Mouse (Mus musculus): ENCODE data around the gene Fam229a.

The Fam229a gene

GRCm38 (mm10) chr4:129490972-129491880 is at the start of gene Fam229a, which contains the start of gene Tssk3:
TSS of gene Fam229a (plus strand) at chr4:129491190.
TSS of gene Tssk3 (minus strand) at chr4:129491022.
- in situ Hi-C loops (cut with MboI, MseI): no loop called here

- in situ Hi-C loops (cut with MboI, MseI): no loop called here
Measured at GRCm38 (mm10) chr4:129447360-129447759, 43.6 kb upstream of the Fam229a start.

GRCm38 (mm10) chr4:129447778-129448563 is 43.0 kb upstream of the Fam229a start:
- in situ Hi-C loops (cut with MboI, MseI): no loop called here

DNA sequence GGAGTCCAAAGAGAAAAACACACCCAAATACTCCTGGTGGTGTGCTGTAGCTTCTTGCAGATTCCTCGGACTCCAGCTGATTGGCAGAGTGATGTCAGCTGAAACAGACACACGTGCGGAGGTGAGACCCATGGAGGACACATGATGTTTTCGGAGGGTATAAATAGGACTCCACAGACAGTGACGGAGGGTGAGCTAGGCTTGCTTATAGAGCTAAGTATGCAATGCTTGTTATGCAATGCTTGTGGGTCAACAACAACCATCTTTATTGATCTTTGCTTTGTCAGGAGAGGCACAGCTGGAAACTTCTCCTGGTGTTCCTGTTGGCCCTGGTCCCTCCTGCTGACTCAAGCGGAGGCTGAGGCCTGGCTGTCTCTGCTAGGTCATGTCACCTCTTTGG is 42.3 kb upstream of the Fam229a start:
- in situ Hi-C loops (cut with MboI, MseI): no loop called here

DNA sequence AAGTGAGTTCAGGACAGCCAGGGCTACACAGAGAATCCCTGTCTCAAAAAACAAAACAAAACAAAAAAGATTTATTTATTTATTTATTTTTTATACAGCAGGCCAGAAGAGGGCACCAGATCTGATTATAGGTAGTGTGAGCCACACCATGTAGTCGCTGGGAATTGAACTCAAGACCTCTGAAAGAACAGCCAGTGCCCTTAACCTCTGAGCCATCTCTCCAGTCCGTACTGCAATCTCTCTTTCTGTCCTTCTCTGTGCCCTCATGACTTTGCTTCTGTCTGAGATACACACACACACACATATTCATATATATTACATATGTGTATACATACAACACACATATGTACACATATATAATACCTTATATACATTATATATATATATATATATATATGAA is 40.1 kb upstream of the Fam229a start:
- in situ Hi-C loops (cut with MboI, MseI): no loop called here

DNA sequence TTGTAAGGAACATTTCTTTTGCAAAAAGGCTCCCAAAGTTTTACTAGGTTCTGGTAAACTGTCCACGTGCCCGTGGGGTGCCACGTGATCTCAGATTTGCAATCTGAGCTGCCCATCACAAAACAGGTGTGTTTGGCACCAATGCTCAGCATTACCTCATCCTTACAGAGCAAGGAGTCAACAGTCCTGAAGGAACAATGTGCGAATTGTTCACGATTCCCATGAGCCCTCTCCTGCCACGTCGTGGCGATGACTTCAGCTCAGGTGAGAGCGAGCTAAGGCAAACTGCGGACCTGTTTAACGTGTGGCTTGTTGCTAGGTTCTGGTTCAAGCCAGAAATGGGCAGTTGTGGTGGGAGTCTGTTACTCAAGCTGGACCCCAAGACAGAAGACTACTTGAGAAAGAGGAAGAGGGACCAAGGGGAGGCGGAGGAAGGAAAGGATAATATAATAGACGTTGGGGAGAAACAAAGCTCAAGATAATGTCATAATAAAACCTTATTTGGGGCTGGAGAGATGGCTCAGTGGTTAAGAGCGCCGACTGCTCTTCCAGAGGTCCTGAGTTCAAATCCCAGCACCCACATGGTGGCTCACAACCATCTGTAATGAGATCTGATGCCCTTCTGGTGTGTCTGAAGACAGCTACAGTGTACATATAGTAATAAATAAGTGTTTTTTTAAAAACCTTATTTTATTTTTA is 39.4 kb upstream of the Fam229a start:
- in situ Hi-C loops (cut with MboI, MseI): no loop called here

DNA sequence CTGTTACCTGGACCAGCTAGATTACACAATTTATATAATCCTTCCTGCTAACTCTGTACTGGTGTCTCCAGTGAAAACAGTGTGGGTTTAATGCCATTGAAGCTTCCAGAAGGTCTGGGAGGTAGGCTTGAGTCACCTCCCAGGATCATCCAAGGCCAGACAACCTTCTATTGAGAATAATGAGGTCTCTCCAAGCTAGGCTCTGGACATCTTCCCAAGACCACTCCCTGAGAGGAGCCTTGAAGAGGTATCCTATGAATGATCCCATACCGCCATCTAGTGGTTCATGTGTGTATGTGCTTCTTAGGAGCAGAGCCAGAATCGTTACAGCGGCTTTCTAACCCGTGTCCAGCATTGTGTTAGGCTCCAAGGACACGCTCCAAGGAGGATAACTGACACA is 35.7 kb upstream of the Fam229a start:
- in situ Hi-C loops (cut with MboI, MseI): loop anchor here (5.0 kb wide), 1 partner anchor 103 kb away; no protein-coding TSS in a partner anchor

- in situ Hi-C loops (cut with MboI, MseI): loop anchor here (5.0 kb wide), 1 partner anchor 104 kb away; no protein-coding TSS in a partner anchor
Measured at GRCm38 (mm10) chr4:129456126-129456525, 34.9 kb upstream of the Fam229a start.

GRCm38 (mm10) chr4:129457311-129457710 is 33.7 kb upstream of the Fam229a start:
- in situ Hi-C loops (cut with MboI, MseI): loop anchor here (5.0 kb wide), 1 partner anchor 105 kb away; no protein-coding TSS in a partner anchor

GRCm38 (mm10) chr4:129459726-129460125 is 31.3 kb upstream of the Fam229a start:
- in situ Hi-C loops (cut with MboI, MseI): loop anchor here (5.0 kb wide), 1 partner anchor 107 kb away; no protein-coding TSS in a partner anchor

- in situ Hi-C loops (cut with MboI, MseI): no loop called here
Measured at GRCm38 (mm10) chr4:129460827-129461182, 30.2 kb upstream of the Fam229a start.

- in situ Hi-C loops (cut with MboI, MseI): no loop called here
Measured at GRCm38 (mm10) chr4:129461183-129461960, 29.6 kb upstream of the Fam229a start, which contains the start of gene Bsdc1. TSS of gene Bsdc1 (plus strand) at chr4:129461581.

- in situ Hi-C loops (cut with MboI, MseI): no loop called here
Measured at GRCm38 (mm10) chr4:129462118-129462517, 28.9 kb upstream of the Fam229a start.

DNA sequence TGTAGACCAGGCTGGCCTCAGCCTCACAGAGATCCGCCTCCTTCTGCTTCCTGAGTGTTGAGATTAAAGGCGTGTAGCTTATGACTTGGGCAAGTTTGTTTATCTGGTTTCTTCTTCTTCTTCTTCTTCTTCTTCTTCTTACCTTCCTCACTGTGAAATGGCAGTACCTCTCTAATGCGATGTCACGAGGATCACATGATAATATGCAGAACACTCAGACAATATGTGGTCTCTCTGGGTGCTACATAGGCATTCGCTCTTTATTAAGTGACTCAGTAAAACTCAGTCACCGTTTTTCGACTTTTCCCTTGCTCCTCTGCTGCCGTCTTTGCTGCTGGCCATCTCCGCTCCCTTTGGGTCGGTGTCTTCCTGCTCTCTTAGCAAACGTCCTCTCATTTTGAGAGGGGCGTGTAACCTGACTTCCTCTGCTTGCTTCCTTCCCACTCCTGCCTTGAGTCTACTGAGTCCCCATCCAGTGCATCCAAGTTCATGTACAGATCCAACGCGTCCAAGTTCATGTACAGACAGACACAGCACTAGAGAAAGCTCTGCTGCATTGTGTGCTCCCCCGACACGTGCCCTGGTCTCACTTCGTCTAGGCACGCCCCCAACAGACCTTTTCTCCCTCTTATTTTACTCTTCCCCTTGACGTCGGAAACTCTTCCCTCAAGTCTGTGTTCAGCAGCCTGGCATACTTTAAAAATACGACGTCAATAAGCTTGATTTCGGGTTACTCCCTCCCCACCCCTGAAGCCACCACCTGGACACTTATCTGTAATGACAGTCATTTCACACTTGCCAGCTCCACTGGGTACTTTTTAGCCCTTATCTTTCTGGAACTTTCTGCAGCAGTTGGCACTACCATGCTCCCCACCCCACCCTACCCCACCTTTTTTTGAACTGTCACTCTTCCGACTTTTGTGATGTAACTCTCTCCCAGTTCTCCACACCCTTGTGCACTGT is 27.6 kb upstream of the Fam229a start:
- in situ Hi-C loops (cut with MboI, MseI): no loop called here

DNA sequence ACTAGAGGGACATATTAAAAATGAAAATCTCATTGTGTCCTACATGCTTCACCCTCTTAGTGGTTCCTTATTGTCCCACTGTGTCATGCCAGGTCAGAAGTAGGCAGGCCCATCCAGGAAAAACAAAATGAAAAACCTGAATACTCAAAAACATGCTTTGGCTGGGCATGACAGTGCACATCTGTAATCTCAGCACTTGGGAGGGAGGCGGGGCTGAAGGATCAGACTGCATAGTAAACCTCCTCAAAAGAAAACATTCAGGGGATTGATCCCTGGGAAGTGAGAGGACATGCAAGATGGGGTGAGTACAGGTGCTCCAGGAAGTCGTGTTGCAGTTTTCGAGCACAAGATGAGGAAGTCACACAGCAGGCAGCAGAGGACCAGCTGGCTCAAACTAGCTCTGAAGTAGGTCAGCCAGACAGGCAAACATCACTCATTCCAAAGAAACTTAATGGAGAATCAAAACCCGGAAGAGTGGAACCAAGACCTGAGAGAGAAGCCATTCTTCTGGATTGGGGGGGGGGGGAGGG is 26.6 kb upstream of the Fam229a start:
- in situ Hi-C loops (cut with MboI, MseI): no loop called here

- in situ Hi-C loops (cut with MboI, MseI): no loop called here
Measured at GRCm38 (mm10) chr4:129476047-129476446, 14.9 kb upstream of the Fam229a start.

GRCm38 (mm10) chr4:129479863-129480262 is 11.1 kb upstream of the Fam229a start:
- in situ Hi-C loops (cut with MboI, MseI): loop anchor here (5.0 kb wide), 1 partner anchor 83 kb away; no protein-coding TSS in a partner anchor

DNA sequence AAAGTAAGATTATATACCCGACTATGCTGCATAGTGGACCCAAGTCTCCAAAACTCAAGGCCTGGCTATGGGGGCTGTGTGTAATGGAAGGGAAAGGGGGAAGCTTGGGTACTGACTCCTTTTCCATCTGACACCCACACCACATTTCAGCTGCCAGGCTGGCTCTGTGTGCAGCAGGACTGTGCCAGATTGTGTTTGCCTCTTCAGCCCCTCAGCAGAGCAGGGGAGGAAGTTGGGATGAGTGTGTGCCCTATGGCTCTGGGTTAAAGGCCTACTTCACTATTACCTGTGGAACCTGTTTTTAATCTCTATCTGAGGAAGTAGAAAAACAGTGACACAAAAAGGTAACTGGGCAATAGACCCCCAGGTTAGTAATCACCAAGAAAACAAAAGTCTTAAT is 9.9 kb upstream of the Fam229a start:
- in situ Hi-C loops (cut with MboI, MseI): loop anchor here (5.0 kb wide), 1 partner anchor 84 kb away; no protein-coding TSS in a partner anchor

- in situ Hi-C loops (cut with MboI, MseI): no loop called here
Measured at GRCm38 (mm10) chr4:129494681-129495080, 3.7 kb downstream of the Fam229a start.
